Comparison of ENCODE assay signal across 16 mouse cellular contexts in genomic region chr14:99106671-99107070, GRCm38 (mm10).
"Had no signal": no experiment of that assay in that cellular context is flagged by ENCODE, and none has a peak within 500 bp of the region (broad histone marks: within the 10 kb centered on the region; RNA-seq: fewer than 3 reads in every experiment).

No protein-coding gene starts in this region.

- H3K27ac ChIP-seq: neural tube, embryonic 13.5 days; neural tube, embryonic 15.5 days; stomach, embryonic 15.5 days; stomach, postnatal 0 days had no signal

- H3K4me1 ChIP-seq: neural tube, embryonic 13.5 days; neural tube, embryonic 15.5 days; stomach, embryonic 15.5 days had no signal

- H3K4me3 ChIP-seq: neural tube, embryonic 13.5 days; neural tube, embryonic 15.5 days; stomach, embryonic 15.5 days had no signal

- DNase-seq: retina, postnatal 1 day; right cerebral cortex, adult 18-20 months; right cerebral cortex, postnatal 14 days; right cerebral cortex, postnatal 25 days; right cerebral cortex, postnatal 4 days; spleen, adult 18-20 months; thymus, adult 18-20 months; thymus, adult 2 months; thymus, postnatal 14 days; thymus, postnatal 25 days; thymus, postnatal 36 days; thymus, postnatal 4 days had no signal

- H3K27me3 ChIP-seq: neural tube, embryonic 13.5 days; neural tube, embryonic 15.5 days; stomach, embryonic 15.5 days had no signal

- H3K9ac ChIP-seq: neural tube, embryonic 13.5 days; neural tube, embryonic 15.5 days; stomach, embryonic 15.5 days had no signal

- H3K9me3 ChIP-seq: neural tube, embryonic 13.5 days; neural tube, embryonic 15.5 days; stomach, embryonic 15.5 days had no signal
